In genomic region chr2:165603775-165604174, GRCm38 (mm10) we compare ENCODE assay signal across 15 mouse cellular contexts. TPM values are rescaled to one million over a fixed set of nuclear protein-coding genes. Genes with fewer than 3 reads are reported as not detected.
DNase-seq lines count a peak whose midpoint lies in the region; ATAC-seq lines count a peak whose summit lies in the region.
"Had no signal": no experiment of that assay in that cellular context is flagged by ENCODE, and none has a peak within 500 bp of the region (broad histone marks: within the 10 kb centered on the region; RNA-seq: fewer than 3 reads in every experiment).

No protein-coding gene starts in this region.

- no peaks in the 10 kb centered on the region for H3K27me3 ChIP-seq in midbrain, embryonic 11.5 days (ENCODE audit: control insufficient read depth, insufficient read depth, low read length)
- H3K27me3 ChIP-seq in midbrain, embryonic 13.5 days = 0 out of 2 replicates have a peak, but pooled peaks cover 3% of the 10 kb centered on the region

- no peak overlapping the region for H3K4me3 ChIP-seq in midbrain, embryonic 11.5 days (ENCODE audit: low read depth, low read length)
- no peak overlapping the region for H3K4me3 ChIP-seq in midbrain, embryonic 13.5 days (replicated peaks)
- H3K4me3 ChIP-seq: heart, embryonic 10.5 days; layer of hippocampus, adult 2 months had no signal

- peaks cover 12% of the 10 kb centered on the region for H3K4me1 ChIP-seq in midbrain, embryonic 11.5 days (ENCODE audit: control insufficient read depth, insufficient read depth, low read length)
- peaks cover 10% of the 10 kb centered on the region for H3K4me1 ChIP-seq in midbrain, embryonic 13.5 days (replicated peaks)

- no peak overlapping the region for H3K27ac ChIP-seq in midbrain, embryonic 11.5 days (ENCODE audit: low read depth, low read length)
- no peak overlapping the region for H3K27ac ChIP-seq in midbrain, embryonic 13.5 days
- H3K27ac ChIP-seq: heart, embryonic 10.5 days; layer of hippocampus, adult 2 months had no signal

- no peak for ATAC-seq in midbrain, embryonic 11.5 days (ENCODE audit: low FRiP score)
- ATAC-seq in midbrain, embryonic 13.5 days = no peak
- 0 out of 2 replicates have a peak, but pooled peaks have one; percentile 15 for ATAC-seq in megakaryocyte, adult 5-6 weeks (ENCODE audit: poor library complexity, severe bottlenecking)
- ATAC-seq: forebrain, embryonic 16.5 days had no signal

- H3K9ac ChIP-seq in midbrain, embryonic 11.5 days (ENCODE audit: low read length) = no peak overlapping the region
- H3K9ac ChIP-seq in midbrain, embryonic 13.5 days (replicated peaks) = no peak overlapping the region

- WGBS in midbrain, embryonic 11.5 days = 53% methylated on average over 8 of the region's 8 CpGs
- WGBS in midbrain, embryonic 13.5 days = 34% methylated on average over 8 of the region's 8 CpGs

- H3K9me3 ChIP-seq in midbrain, embryonic 11.5 days (ENCODE audit: control insufficient read depth, low read length) = no peaks in the 10 kb centered on the region
- H3K9me3 ChIP-seq in midbrain, embryonic 13.5 days = no peaks in the 10 kb centered on the region
- H3K9me3 ChIP-seq: heart, embryonic 10.5 days had no signal

- no peak overlapping the region for H3K4me2 ChIP-seq in midbrain, embryonic 11.5 days
- H3K4me2 ChIP-seq in midbrain, embryonic 13.5 days (replicated peaks) = no peak overlapping the region

- peak; percentile 15 for DNase-seq in adrenal gland, postnatal 14 days
- no peak for DNase-seq in adrenal gland, postnatal 10 days
- DNase-seq in midbrain, embryonic 11.5 days (ENCODE audit: low spot score, missing footprints) = peak; percentile 82
- peak; percentile 36 for DNase-seq in retina, embryonic 14.5 days (ENCODE audit: low spot score)
- no peak for DNase-seq in testis, postnatal 10 days (ENCODE audit: low spot score)
- DNase-seq in liver = no peak
- DNase-seq: gastrocnemius, postnatal 25 days; heart, postnatal 36 days; kidney, adult 8-10 months; thymus, postnatal 4 days had no signal

- no peaks in the 10 kb centered on the region for H3K36me3 ChIP-seq in midbrain, embryonic 11.5 days (ENCODE audit: control insufficient read depth, insufficient read depth, low read length)
- H3K36me3 ChIP-seq in midbrain, embryonic 13.5 days = no peaks in the 10 kb centered on the region
- H3K36me3 ChIP-seq: heart, embryonic 10.5 days had no signal

RNA-seq across cellular contexts. Expression of gene Eya2, which starts 8.9 kb away (rescaled TPM):
- 3.2 and 5.3 TPM in 2 replicates for total RNA-seq in adrenal gland, postnatal 14 days (2021)
- total RNA-seq in adrenal gland, postnatal 10 days (2021) = 1 to 10 TPM; 3.5 to 4.7 TPM
- polyA plus RNA-seq in midbrain, embryonic 11.5 days (2014; fragmentation: Nextera tagmentation; extraction: Ambion mirVana) = 6.9 and 8.3 TPM in 2 replicates
- 4.4 TPM in 2 replicates for polyA plus RNA-seq in midbrain, embryonic 13.5 days (2015; fragmentation: Nextera tagmentation; extraction: Ambion mirVana)
- 1.1 and 2.3 TPM in 2 replicates for total RNA-seq in megakaryocyte, adult 5-6 weeks (2015)
- 0.55 and 1.3 TPM in 2 replicates for total RNA-seq in megakaryocyte, adult 5-6 weeks (2017)

Comparison
In these comparisons a context has a peak if more than half of its experiments do, and no peak if none do; other contexts are left out.
1. DNase-seq: peak in adrenal gland, postnatal 14 days (single experiment), midbrain, embryonic 11.5 days (single experiment) and retina, embryonic 14.5 days (single experiment); none in adrenal gland, postnatal 10 days (single experiment), testis, postnatal 10 days (single experiment) and liver (single experiment).